Mouse (Mus musculus): ENCODE measurements around the gene Npas3. TPM values are rescaled to one million over a fixed set of nuclear protein-coding genes. Genes with fewer than 3 reads are reported as not detected.

Gene Npas3
- polyA plus RNA-seq (2015; fragmentation: Nextera tagmentation; extraction: Ambion mirVana) = 0.15 and 0.16 TPM in 2 replicates

DNA sequence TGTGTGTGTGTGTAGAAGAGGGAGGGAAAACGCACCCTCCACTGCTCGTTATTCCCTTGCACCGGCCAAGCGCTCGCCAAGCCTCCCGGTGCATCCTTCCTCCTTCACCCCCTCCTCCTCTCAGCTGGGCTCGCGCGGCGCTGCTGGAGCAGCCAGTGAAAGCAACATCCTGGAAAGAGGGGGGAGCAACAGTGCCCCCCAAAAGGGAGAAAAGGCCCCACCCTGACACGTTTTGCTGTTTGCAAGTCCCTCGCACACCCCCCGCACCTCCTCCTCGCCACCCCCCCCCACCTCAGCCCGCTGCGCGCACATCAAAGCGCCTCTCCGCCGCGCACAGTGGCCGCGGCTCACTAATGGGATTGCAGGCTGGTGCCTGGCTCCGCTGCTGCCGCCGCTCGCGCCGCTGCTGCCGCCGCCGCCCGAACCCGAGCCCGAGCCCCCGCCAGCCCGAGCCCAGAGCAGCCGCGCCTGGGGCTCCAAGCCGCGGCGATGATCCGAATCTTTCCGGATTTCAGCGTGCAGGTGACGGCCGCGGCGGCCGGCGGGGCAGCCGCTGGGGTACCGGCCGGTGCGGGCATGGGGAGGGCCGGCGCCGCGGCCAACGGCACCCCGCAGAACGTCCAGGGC lies at the start of gene Npas3:
Gene Npas3, plus strand, starts transcription at position 577 of the 627 bp plus-strand sequence.
- DNase-seq = no peak
- Histone ChIP-seq H3K4me2 (peak within 1 kb of the TSS; percentile 50), H3K9ac (no peak within 1 kb of the TSS), H3K4me1 (replicated peaks) (no peaks in the 10 kb centered on the region), H3K27ac (no peak within 1 kb of the TSS), H3K4me3 (replicated peaks) (peak within 1 kb of the TSS; percentile 43), H3K36me3 (no peaks in the 10 kb centered on the region), H3K27me3 (peaks cover 85% of the 10 kb centered on the region), H3K9me3 (replicated peaks) (no peaks in the 10 kb centered on the region)
- ATAC-seq (ENCODE audit: low read depth) = no peak
- 0% methylated on average over 54 of the region's 62 CpGs for WGBS (ENCODE audit: insufficient replicate concordance)

DNA sequence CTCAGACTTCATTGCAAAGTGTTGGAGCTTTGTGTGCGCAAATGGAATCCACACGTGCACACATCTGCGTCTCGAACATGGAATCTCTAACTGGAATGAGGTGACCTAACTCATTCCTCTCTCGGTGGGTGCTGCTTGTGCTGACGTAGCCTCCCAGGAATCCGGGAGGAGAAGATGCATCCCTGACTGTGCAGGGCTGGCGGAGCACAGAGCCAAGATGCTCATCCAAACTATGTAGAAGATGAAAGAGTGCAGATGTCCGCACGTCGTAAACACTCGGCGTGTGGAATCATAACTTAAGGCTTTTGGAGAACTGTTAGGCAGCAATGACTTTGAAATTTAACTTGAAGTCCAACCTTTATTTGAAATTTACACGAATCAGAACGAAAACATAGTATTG lies 31.3 kb upstream of the Npas3 start:
- Histone ChIP-seq H3K27ac (no peak overlapping the region), H3K4me1 (replicated peaks) (no peaks in the 10 kb centered on the region), H3K36me3 (no peaks in the 10 kb centered on the region), H3K4me2 (no peak overlapping the region), H3K9me3 (replicated peaks) (no peaks in the 10 kb centered on the region), H3K4me3 (replicated peaks) (no peak overlapping the region), H3K9ac (no peak overlapping the region), H3K27me3 (no peaks in the 10 kb centered on the region)
- 73% methylated on average over 15 of the region's 15 CpGs for WGBS (ENCODE audit: insufficient replicate concordance)
- ATAC-seq (ENCODE audit: low read depth) (no peak), DNase-seq (no peak)

DNA sequence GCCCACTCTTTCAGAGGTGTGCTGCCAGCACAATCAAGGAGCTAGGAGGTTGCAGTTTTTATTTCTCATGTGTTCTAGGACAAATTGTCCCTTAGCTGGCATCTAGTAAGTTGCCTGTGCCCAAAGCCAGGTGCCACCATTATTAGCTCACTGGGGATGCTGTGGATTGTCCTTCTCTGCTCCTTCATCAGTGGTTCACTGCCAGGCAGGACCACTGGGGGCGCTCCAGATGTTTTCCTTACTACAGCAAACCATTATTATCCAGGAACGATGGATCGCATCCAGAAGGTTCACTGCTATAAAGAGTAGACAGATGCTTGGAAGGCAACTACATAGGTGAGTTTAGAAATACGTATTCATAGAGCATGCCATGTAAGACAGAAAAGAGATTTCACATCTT lies 25.7 kb upstream of the Npas3 start:
- Histone ChIP-seq H3K9me3 (replicated peaks) (no peaks in the 10 kb centered on the region), H3K4me1 (replicated peaks) (no peaks in the 10 kb centered on the region), H3K27ac (no peak overlapping the region), H3K4me3 (replicated peaks) (no peak overlapping the region), H3K36me3 (no peaks in the 10 kb centered on the region), H3K4me2 (no peak overlapping the region), H3K9ac (no peak overlapping the region), H3K27me3 (no peaks in the 10 kb centered on the region)
- DNase-seq = no peak
- no peak for ATAC-seq (ENCODE audit: low read depth)
- WGBS (ENCODE audit: insufficient replicate concordance) = 56% methylated on average over 4 of the region's 4 CpGs

DNA sequence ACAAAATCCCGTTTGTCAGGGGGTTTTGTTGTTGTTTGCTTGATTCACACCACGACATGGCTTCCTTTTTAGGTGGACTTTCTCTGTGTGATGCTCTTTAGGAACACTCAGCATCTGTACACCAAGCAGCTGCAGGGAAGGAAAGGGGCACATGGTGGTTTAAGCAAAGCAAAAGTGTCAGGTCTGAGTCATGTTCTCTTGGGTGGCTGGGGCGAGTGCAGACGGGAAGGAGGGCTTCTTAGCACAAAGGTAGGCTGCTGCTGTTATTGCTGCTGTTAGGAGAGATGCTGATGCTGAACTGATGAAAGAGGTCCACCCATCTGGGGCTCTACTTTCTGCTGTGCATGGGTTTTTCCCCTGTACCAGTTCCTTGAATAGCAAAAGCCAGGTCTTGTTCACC lies 21.1 kb upstream of the Npas3 start:
- H3K27me3 ChIP-seq = no peaks in the 10 kb centered on the region
- ATAC-seq (ENCODE audit: low read depth) (no peak), DNase-seq (no peak)
- no peak overlapping the region for H3K4me3 ChIP-seq (replicated peaks)
- H3K27ac ChIP-seq = no peak overlapping the region
- H3K36me3 ChIP-seq = no peaks in the 10 kb centered on the region
- H3K9me3 ChIP-seq (replicated peaks) = no peaks in the 10 kb centered on the region
- no peaks in the 10 kb centered on the region for H3K4me1 ChIP-seq (replicated peaks)
- H3K4me2 ChIP-seq = no peak overlapping the region
- WGBS (ENCODE audit: insufficient replicate concordance) = 35% methylated on average over 4 of the region's 4 CpGs
- no peak overlapping the region for H3K9ac ChIP-seq

DNA sequence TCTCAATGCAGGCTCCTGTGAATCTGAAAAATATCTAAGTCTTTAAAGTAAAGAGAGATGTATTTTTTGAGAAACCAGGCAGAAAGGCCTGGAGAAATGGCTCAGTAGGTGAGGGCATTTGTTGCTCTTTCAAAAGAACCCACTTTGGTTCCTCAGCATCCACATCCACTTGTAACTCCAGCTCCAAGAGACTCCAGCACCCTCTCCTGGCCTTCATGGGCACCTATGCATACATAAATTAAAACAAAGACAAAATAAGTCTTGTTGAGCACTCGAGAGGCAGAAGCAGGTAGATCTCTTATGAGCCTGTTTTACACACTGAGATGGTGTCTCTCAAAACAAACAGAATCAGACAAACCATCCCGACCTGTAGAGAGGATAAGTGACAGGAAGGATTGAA lies 19.1 kb upstream of the Npas3 start:
- no peaks in the 10 kb centered on the region for H3K27me3 ChIP-seq
- H3K9me3 ChIP-seq (replicated peaks) = no peaks in the 10 kb centered on the region
- no peak overlapping the region for H3K27ac ChIP-seq
- ATAC-seq (ENCODE audit: low read depth) (no peak), DNase-seq (no peak)
- H3K9ac ChIP-seq = no peak overlapping the region
- no peak overlapping the region for H3K4me3 ChIP-seq (replicated peaks)
- no peaks in the 10 kb centered on the region for H3K4me1 ChIP-seq (replicated peaks)
- no peaks in the 10 kb centered on the region for H3K36me3 ChIP-seq
- no peak overlapping the region for H3K4me2 ChIP-seq
- WGBS (ENCODE audit: insufficient replicate concordance) = 38% methylated on average over 2 of the region's 2 CpGs

DNA sequence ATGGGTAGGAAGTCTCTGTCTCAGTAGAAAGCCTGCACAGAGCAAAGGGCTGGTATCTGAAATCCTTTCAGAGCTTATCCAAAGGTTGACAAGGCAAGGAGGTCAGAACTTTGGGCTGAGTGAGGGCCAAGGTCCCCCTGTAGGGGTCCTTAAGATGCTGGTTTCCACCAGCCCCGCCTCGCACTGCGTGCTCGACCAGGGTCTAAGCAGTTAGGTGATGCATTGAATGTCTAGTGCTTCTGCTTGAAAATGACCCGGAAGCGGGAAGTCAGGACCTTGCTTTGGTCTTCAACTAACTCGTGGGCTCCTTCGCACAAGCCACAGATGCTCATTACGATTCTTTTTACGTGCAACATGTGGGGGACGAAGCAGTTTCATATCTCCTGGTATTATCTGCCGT lies 2.3 kb upstream of the Npas3 start:
- H3K27me3 ChIP-seq = peaks cover 68% of the 10 kb centered on the region
- no peaks in the 10 kb centered on the region for H3K9me3 ChIP-seq (replicated peaks)
- H3K9ac ChIP-seq = no peak overlapping the region
- 3% methylated on average over 12 of the region's 12 CpGs for WGBS (ENCODE audit: insufficient replicate concordance)
- H3K4me1 ChIP-seq (replicated peaks) = no peaks in the 10 kb centered on the region
- no peak overlapping the region for H3K4me3 ChIP-seq (replicated peaks)
- ATAC-seq (ENCODE audit: low read depth) (no peak), DNase-seq (no peak)
- H3K36me3 ChIP-seq = no peaks in the 10 kb centered on the region
- H3K27ac ChIP-seq = no peak overlapping the region
- H3K4me2 ChIP-seq = peak overlapping the region; percentile 38

DNA sequence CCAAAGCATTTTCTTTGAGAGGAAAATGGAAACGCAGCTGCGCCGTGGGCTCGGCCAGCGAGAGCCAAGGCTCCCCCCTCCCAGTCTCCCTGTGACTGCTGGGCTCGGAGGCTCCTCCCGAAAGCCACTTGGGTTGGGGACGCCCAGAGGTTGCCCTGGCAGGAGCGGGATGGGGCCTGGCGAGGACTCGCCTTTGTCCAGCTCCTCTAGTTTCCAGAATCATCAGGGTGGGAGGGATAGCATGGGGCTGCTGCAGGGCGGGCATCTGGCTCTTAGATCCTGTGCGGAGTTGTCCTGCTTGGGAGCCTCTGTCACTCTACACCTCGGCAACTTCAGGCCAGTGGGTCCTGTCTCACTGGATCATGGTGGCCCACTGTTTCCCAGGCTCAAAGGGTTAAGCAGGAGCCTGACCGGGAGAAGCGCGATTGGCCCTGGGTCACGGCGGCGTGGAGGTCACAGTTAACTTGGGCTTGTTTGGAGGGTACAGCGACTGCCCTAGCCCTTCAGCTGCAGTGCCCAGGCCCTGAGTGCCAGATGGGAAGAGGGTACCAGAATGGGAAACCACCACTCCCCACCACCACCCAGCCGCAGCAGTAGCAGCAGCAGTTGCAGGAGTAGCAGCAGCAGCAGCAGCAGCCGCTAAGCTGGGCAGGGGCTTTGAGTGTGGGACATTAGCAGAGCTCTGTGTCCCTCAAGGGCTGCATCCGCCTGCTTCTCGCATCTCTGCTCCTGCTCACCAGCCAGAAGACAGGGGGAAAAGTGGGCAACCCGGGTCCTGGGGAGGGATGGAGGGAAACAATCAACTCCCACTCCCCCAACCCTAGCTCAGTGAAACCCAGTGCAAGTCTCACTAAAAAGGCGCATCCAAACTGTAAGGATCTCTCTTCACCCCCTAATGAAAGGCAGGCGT lies 1.6 kb upstream of the Npas3 start:
- WGBS (ENCODE audit: insufficient replicate concordance) = 1% methylated on average over 28 of the region's 28 CpGs
- ATAC-seq (ENCODE audit: low read depth) = no peak

DNA sequence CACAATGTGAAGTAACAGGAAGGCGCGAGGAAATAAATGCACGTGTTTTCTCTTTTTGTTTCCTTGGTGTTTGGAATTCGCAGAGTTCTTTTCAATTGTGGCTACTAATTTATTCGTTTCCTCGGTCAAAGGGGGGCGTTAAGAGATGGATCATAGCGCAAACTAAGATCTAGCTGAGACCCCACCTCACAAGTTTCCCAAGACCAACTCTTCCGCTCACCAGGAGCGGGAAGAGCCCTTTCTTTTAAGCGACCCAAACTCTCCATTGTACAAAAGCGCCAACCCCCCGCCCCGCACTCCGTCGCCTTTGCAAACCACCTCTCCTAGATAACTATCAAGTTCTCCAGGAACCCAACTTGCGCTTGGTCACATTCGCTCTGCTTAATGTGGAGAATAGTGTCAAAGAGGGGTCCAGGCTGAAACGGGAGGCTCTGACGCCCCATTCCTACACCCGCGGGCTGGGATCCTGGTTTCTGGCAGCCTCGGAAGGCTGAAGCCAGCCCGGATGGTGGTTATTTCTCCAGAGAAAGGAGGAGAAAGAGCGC lies 914 bp upstream of the Npas3 start:
- no peak overlapping the region for H3K27ac ChIP-seq
- WGBS (ENCODE audit: insufficient replicate concordance) = 1% methylated on average over 25 of the region's 25 CpGs
- H3K9me3 ChIP-seq (replicated peaks) = no peaks in the 10 kb centered on the region
- no peaks in the 10 kb centered on the region for H3K36me3 ChIP-seq
- ATAC-seq (ENCODE audit: low read depth) = no peak
- H3K4me3 ChIP-seq (replicated peaks) = no peak overlapping the region
- no peak for DNase-seq
- peak overlapping the region; percentile 50 for H3K4me2 ChIP-seq
- no peaks in the 10 kb centered on the region for H3K4me1 ChIP-seq (replicated peaks)
- H3K27me3 ChIP-seq = peaks cover 78% of the 10 kb centered on the region
- H3K9ac ChIP-seq = no peak overlapping the region

More for the DNA sequence above, 1.6 kb upstream of the Npas3 start:
- Histone ChIP-seq H3K9me3 (replicated peaks) (no peaks in the 10 kb centered on the region), H3K27ac (no peak overlapping the region), H3K4me2 (peak overlapping the region; percentile 38), H3K9ac (no peak overlapping the region), H3K36me3 (no peaks in the 10 kb centered on the region), H3K4me1 (replicated peaks) (no peaks in the 10 kb centered on the region), H3K4me3 (replicated peaks) (peak overlapping the region; percentile 14; the same call in 1 of the 2 replicates), H3K27me3 (peaks cover 74% of the 10 kb centered on the region)
- DNase-seq = no peak

DNA sequence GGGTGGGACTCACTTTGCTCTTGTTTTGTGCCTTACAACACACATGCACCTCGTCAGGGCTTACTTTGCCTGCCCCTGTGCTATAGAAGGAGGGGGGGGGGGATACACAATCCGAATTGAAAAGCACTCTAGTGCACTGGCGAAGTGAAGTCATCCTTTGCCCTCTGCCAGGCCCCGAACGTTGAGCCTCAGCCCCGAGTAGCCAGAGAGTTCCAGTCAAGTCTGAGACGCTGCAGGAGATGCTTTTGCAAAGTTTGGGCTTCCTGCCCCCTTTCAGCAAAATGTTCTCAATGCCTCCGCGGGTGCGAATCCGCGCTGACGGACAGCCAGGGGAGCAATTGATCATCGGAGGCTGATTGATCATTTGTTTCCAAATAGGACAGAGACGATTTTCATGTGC lies 319 bp downstream of the Npas3 start:
- H3K9me3 ChIP-seq (replicated peaks) = no peaks in the 10 kb centered on the region
- no peak for DNase-seq
- 1% methylated on average over 15 of the region's 15 CpGs for WGBS (ENCODE audit: insufficient replicate concordance)
- H3K27me3 ChIP-seq = peaks cover 91% of the 10 kb centered on the region
- no peak overlapping the region for H3K9ac ChIP-seq
- peak overlapping the region; percentile 43 for H3K4me3 ChIP-seq (replicated peaks)
- H3K36me3 ChIP-seq = no peaks in the 10 kb centered on the region
- no peak for ATAC-seq (ENCODE audit: low read depth)
- peak overlapping the region; percentile 50 for H3K4me2 ChIP-seq
- H3K27ac ChIP-seq = no peak overlapping the region
- no peaks in the 10 kb centered on the region for H3K4me1 ChIP-seq (replicated peaks)

DNA sequence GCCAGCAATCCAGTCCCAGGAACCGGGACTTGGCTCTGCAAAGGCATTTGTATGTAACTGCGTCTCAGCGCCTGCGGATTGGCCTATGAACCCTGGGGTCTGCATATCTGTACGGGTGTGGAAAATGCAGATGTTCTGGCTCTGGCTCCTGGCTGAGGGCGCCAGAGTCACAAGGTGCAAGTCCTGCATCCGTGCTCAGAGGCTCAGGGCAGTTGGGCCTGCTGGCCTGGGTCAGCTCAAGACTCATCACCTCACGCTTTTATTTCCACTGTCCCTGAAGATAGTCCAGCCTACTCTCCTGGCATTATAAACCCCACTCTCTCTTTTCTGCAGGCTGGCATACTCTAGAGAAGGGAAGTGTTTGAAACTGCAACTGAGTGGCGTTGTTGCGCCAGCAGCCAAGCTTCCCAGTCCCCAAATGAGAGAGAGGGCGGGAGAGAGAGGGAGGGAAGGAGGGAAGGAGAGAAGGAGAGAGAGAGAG lies 3.3 kb downstream of the Npas3 start:
- Histone ChIP-seq H3K4me1 (replicated peaks) (no peaks in the 10 kb centered on the region), H3K9me3 (replicated peaks) (no peaks in the 10 kb centered on the region), H3K36me3 (no peaks in the 10 kb centered on the region), H3K27me3 (peaks cover 92% of the 10 kb centered on the region), H3K9ac (no peak overlapping the region), H3K4me2 (peak overlapping the region; percentile 72), H3K4me3 (replicated peaks) (peak overlapping the region; percentile 62), H3K27ac (no peak overlapping the region)
- DNase-seq (no peak), ATAC-seq (ENCODE audit: low read depth) (no peak)
- WGBS (ENCODE audit: insufficient replicate concordance) = under 1% methylated on average over 11 of the region's 11 CpGs

DNA sequence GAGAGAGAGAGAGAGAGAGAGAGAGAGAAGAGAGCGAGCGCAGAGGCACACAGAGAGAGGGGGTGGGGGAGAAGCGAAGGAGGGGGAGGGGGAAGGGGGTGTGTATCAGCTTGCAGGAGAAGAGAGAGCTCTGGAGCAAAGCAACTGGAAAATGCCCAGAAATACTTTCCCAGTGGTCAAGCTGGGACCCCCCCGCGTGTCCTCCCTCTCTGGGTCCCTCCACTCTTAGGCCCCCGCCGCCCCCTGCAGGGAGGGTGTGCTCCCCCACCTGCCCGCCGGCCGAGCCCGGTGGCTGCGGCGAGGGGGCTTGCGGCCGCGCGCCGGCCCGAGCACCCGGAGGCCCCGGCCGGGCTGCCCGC lies 3.7 kb downstream of the Npas3 start:
- Histone ChIP-seq H3K4me1 (replicated peaks) (no peaks in the 10 kb centered on the region), H3K4me2 (peak overlapping the region; percentile 72), H3K9me3 (replicated peaks) (no peaks in the 10 kb centered on the region), H3K27me3 (peaks cover 87% of the 10 kb centered on the region), H3K9ac (peak overlapping the region; percentile 50; the same call in 1 of the 2 replicates), H3K4me3 (replicated peaks) (peak overlapping the region; percentile 62), H3K36me3 (no peaks in the 10 kb centered on the region), H3K27ac (no peak overlapping the region)
- 0% methylated on average over 18 of the region's 23 CpGs for WGBS (ENCODE audit: insufficient replicate concordance)
- DNase-seq = no peak
- 0 out of 2 replicates have a peak, but pooled peaks have one; percentile 20 for ATAC-seq (ENCODE audit: low read depth)

Data from liver, embryonic 13.5 days (tissue).